In the genomic region with DNA sequence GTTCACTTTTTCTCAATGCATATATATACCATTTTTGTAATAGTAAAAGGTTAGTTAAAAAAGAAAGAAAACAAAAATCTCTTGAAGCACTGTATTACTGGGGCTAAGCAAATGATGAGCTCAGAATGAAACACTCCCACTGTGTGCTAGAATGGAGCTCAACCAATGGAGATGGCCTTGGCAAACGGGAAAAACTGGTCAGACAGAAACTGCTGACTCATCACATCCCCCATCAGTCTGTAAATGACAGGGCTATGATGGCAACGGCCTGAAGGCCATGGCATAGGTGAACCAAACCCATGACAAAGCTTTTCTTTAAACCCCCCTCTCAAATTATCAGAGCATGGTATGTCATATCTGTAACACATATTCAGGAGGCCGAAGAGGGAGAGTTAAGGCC, we compare ENCODE assay signal across 22 mouse cellular contexts.
"Had no signal": no experiment of that assay in that cellular context is flagged by ENCODE, and none has a peak within 500 bp of the region (broad histone marks: within the 10 kb centered on the region; RNA-seq: fewer than 3 reads in every experiment).

No protein-coding gene starts in this region.

- H3K27me3 ChIP-seq: heart, embryonic 15.5 days; hindbrain, embryonic 13.5 days; hindbrain, embryonic 15.5 days; kidney, embryonic 15.5 days had no signal

- H3K27ac ChIP-seq: heart, adult 2 months; heart, embryonic 13.5 days; heart, embryonic 15.5 days; hindbrain, embryonic 13.5 days; hindbrain, embryonic 15.5 days; hindbrain, postnatal 0 days; kidney, embryonic 15.5 days; kidney, postnatal 0 days; layer of hippocampus, adult 2 months; left cerebral cortex, adult 2 months; limb, embryonic 13.5 days; limb, embryonic 15.5 days; liver, embryonic 12.5 days; liver, embryonic 14.5 days had no signal

- H3K4me1 ChIP-seq: heart, embryonic 13.5 days; heart, embryonic 15.5 days; kidney, embryonic 15.5 days; limb, embryonic 13.5 days; liver, embryonic 12.5 days had no signal

- DNase-seq: gastrocnemius, postnatal 25 days; heart, adult 2 months; heart, postnatal 14 days; heart, postnatal 36 days; kidney, adult 11 months; kidney, adult 2 months; kidney, adult 9 months; kidney, postnatal 25 days; kidney, postnatal 4 days had no signal

- H3K4me3 ChIP-seq: heart, adult 2 months; heart, embryonic 13.5 days; heart, embryonic 15.5 days; hindbrain, embryonic 13.5 days; hindbrain, embryonic 15.5 days; kidney, embryonic 15.5 days; layer of hippocampus, adult 2 months; left cerebral cortex, adult 2 months; limb, embryonic 13.5 days; limb, embryonic 15.5 days; liver, embryonic 12.5 days had no signal

- H3K9ac ChIP-seq: heart, embryonic 13.5 days; heart, embryonic 15.5 days; hindbrain, embryonic 13.5 days; hindbrain, embryonic 15.5 days; kidney, embryonic 15.5 days; limb, embryonic 13.5 days; limb, embryonic 15.5 days; liver, embryonic 12.5 days; liver, embryonic 14.5 days had no signal

- H3K9me3 ChIP-seq: heart, embryonic 13.5 days; heart, embryonic 15.5 days; hindbrain, embryonic 13.5 days; hindbrain, embryonic 15.5 days; kidney, embryonic 15.5 days; limb, embryonic 13.5 days; limb, embryonic 15.5 days; liver, embryonic 12.5 days had no signal

- H3K36me3 ChIP-seq: heart, embryonic 13.5 days; heart, embryonic 15.5 days; hindbrain, embryonic 13.5 days; hindbrain, embryonic 15.5 days; kidney, embryonic 15.5 days; limb, embryonic 13.5 days; limb, embryonic 15.5 days; liver, embryonic 12.5 days had no signal
